Mouse (Mus musculus): ENCODE measurements around the gene Pde6g. TPM values are rescaled to one million over a fixed set of nuclear protein-coding genes. Genes with fewer than 3 reads are reported as not detected.

The Pde6g gene
- polyA plus RNA-seq, 2 experiments: 0.31 TPM; not detected in 1

GRCm38 (mm10) chr11:120437857-120438385 lies 15.4 kb downstream of the Pde6g start:
- H3K27ac ChIP-seq (replicated peaks; ENCODE audit: low read depth, low read length): peak overlapping the region; percentile 77
- peak overlapping the region; percentile 94 for H3K9ac ChIP-seq (ENCODE audit: low read depth, low read length, severe bottlenecking)
- WGBS: 25% methylated on average over 12 of the region's 12 CpGs
- peaks cover 11% of the 10 kb centered on the region; the same call in 1 of the 2 replicates for H3K4me1 ChIP-seq (ENCODE audit: control insufficient read depth, insufficient read depth, low read length)
- H3K9me3 ChIP-seq (ENCODE audit: control insufficient read depth, low read length): no peaks in the 10 kb centered on the region
- ATAC-seq (ENCODE audit: low FRiP score, low read depth) (peak; percentile 27; the same call in 1 of the 2 replicates), DNase-seq (ENCODE audit: low spot score) (peak; percentile 52)
- no peak for TF ChIP-seq POLR2A (IDR thresholded peaks at IDR 0.05; ENCODE audit: borderline replicate concordance, extremely low read depth, insufficient read depth, insufficient read length)
- peaks cover 10% of the 10 kb centered on the region for H3K36me3 ChIP-seq (ENCODE audit: control insufficient read depth, insufficient read depth, low read length)
- peak overlapping the region; percentile 80 for H3K4me2 ChIP-seq (replicated peaks; ENCODE audit: low read depth, low read length, severe bottlenecking)
- H3K27me3 ChIP-seq (ENCODE audit: control insufficient read depth, insufficient read depth, low read length): no peaks in the 10 kb centered on the region
- peak overlapping the region; percentile 100 for H3K4me3 ChIP-seq (replicated peaks; ENCODE audit: low read length)

- Histone ChIP-seq H3K9me3 (ENCODE audit: control insufficient read depth, low read length) (no peaks in the 10 kb centered on the region), H3K4me2 (replicated peaks; ENCODE audit: low read depth, low read length, severe bottlenecking) (peak within 1 kb of the TSS; percentile 80), H3K36me3 (ENCODE audit: control insufficient read depth, insufficient read depth, low read length) (peaks cover 16% of the 10 kb centered on the region), H3K4me1 (ENCODE audit: control insufficient read depth, insufficient read depth, low read length) (peaks cover 11% of the 10 kb centered on the region; the same call in 1 of the 2 replicates), H3K27ac (replicated peaks; ENCODE audit: low read depth, low read length) (peak within 1 kb of the TSS; percentile 77), H3K4me3 (replicated peaks; ENCODE audit: low read length) (peak within 1 kb of the TSS; percentile 100), H3K9ac (ENCODE audit: low read depth, low read length, severe bottlenecking) (peak within 1 kb of the TSS; percentile 94), H3K27me3 (ENCODE audit: control insufficient read depth, insufficient read depth, low read length) (no peaks in the 10 kb centered on the region)
- under 1% methylated on average over 21 of the region's 77 CpGs for WGBS
- 0 out of 2 replicates have a peak, but pooled peaks have one; percentile 39 for TF ChIP-seq POLR2A (IDR thresholded peaks at IDR 0.05; ENCODE audit: borderline replicate concordance, extremely low read depth, insufficient read depth, insufficient read length)
- DNase-seq (ENCODE audit: low spot score) (peak; percentile 87), ATAC-seq (ENCODE audit: low FRiP score, low read depth) (peak; percentile 91)
These were observed 16.0 kb downstream of the Pde6g start, which contains the start of gene Nploc4 for GRCm38 (mm10) chr11:120437152-120437856. TSS of gene Nploc4 (minus strand) at chr11:120437708.

GRCm38 (mm10) chr11:120426727-120427126 lies 26.6 kb downstream of the Pde6g start:
- no peak overlapping the region for H3K27ac ChIP-seq (replicated peaks; ENCODE audit: low read depth, low read length)
- peaks cover 11% of the 10 kb centered on the region; the same call in 1 of the 2 replicates for H3K4me1 ChIP-seq (ENCODE audit: control insufficient read depth, insufficient read depth, low read length)
- H3K4me3 ChIP-seq (replicated peaks; ENCODE audit: low read length): no peak overlapping the region
- H3K27me3 ChIP-seq (ENCODE audit: control insufficient read depth, insufficient read depth, low read length): no peaks in the 10 kb centered on the region
- no peak for ATAC-seq (ENCODE audit: low FRiP score, low read depth)
- TF ChIP-seq POLR2A (IDR thresholded peaks at IDR 0.05; ENCODE audit: borderline replicate concordance, extremely low read depth, insufficient read depth, insufficient read length): no peak
- H3K4me2 ChIP-seq (replicated peaks; ENCODE audit: low read depth, low read length, severe bottlenecking): no peak overlapping the region
- DNase-seq (ENCODE audit: low spot score): no peak
- H3K36me3 ChIP-seq (ENCODE audit: control insufficient read depth, insufficient read depth, low read length): peaks cover 76% of the 10 kb centered on the region
- WGBS: 95% methylated on average over 3 of the region's 3 CpGs
- no peaks in the 10 kb centered on the region for H3K9me3 ChIP-seq (ENCODE audit: control insufficient read depth, low read length)
- H3K9ac ChIP-seq (ENCODE audit: low read depth, low read length, severe bottlenecking): no peak overlapping the region

GRCm38 (mm10) chr11:120423569-120424295 lies 29.6 kb downstream of the Pde6g start:
- no peak overlapping the region for H3K4me2 ChIP-seq (replicated peaks; ENCODE audit: low read depth, low read length, severe bottlenecking)
- H3K27me3 ChIP-seq (ENCODE audit: control insufficient read depth, insufficient read depth, low read length): no peaks in the 10 kb centered on the region
- peaks cover 81% of the 10 kb centered on the region for H3K36me3 ChIP-seq (ENCODE audit: control insufficient read depth, insufficient read depth, low read length)
- WGBS: 52% methylated on average over 9 of the region's 9 CpGs
- TF ChIP-seq POLR2A (IDR thresholded peaks at IDR 0.05; ENCODE audit: borderline replicate concordance, extremely low read depth, insufficient read depth, insufficient read length): no peak
- no peaks in the 10 kb centered on the region for H3K9me3 ChIP-seq (ENCODE audit: control insufficient read depth, low read length)
- H3K9ac ChIP-seq (ENCODE audit: low read depth, low read length, severe bottlenecking): no peak overlapping the region
- DNase-seq (ENCODE audit: low spot score): peak; percentile 75
- peak; percentile 30; the same call in 1 of the 2 replicates for ATAC-seq (ENCODE audit: low FRiP score, low read depth)
- H3K4me3 ChIP-seq (replicated peaks; ENCODE audit: low read length): no peak overlapping the region
- H3K27ac ChIP-seq (replicated peaks; ENCODE audit: low read depth, low read length): no peak overlapping the region
- peaks cover 11% of the 10 kb centered on the region; the same call in 1 of the 2 replicates for H3K4me1 ChIP-seq (ENCODE audit: control insufficient read depth, insufficient read depth, low read length)

Data from limb, embryonic 14.5 days (tissue).